Mouse (Mus musculus) neural tube, embryonic 12.5 days (tissue): ENCODE results near the gene Pla2g2c. TPM values are rescaled to one million over a fixed set of nuclear protein-coding genes. Genes with fewer than 3 reads are reported as not detected.

Source experiments
- ATAC-seq: fragments of 200-750 bp; cut with Nextera tagmentation; 2 replicates; pipeline ENCODE4 v1.8.0; 2017; ENCODE audit warnings: low read depth, mild to moderate bottlenecking, moderate TSS enrichment, moderate library complexity; ENCODE audit not compliant: low FRiP score
- H3K27ac ChIP-seq: fragments of 300-500 bp; sonication (generic); 2 replicates; pipeline ENCODE4 v1.5.1; 2016
- H3K27me3 ChIP-seq: fragments of 300-500 bp; sonication (generic); replicated peaks from 2 replicates; pipeline ENCODE4 v1.6.1; 2016; ENCODE audit warnings: mild to moderate bottlenecking
- H3K36me3 ChIP-seq: fragments of 300-500 bp; sonication (generic); 2 replicates; pipeline ENCODE4 v1.6.1; 2016; ENCODE audit warnings: mild to moderate bottlenecking
- H3K4me1 ChIP-seq: fragments of 300-500 bp; sonication (generic); 2 replicates; pipeline ENCODE4 v1.6.1; 2016
- H3K4me2 ChIP-seq: fragments of 300-500 bp; sonication (generic); replicated peaks from 2 replicates; pipeline ENCODE4 v1.6.1; 2016; ENCODE audit warnings: mild to moderate bottlenecking
- H3K4me3 ChIP-seq: fragments of 300-500 bp; sonication (generic); 2 replicates; pipeline ENCODE4 v1.5.1; 2016
- H3K9ac ChIP-seq: fragments of 300-500 bp; sonication (generic); 2 replicates; pipeline ENCODE4 v1.6.1; 2016; ENCODE audit warnings: mild to moderate bottlenecking
- H3K9me3 ChIP-seq: fragments of 300-500 bp; sonication (generic); 2 replicates; pipeline ENCODE4 v1.6.1; 2016; ENCODE audit warnings: mild to moderate bottlenecking
- WGBS: fragments of 180-500 bp; shearing (Covaris S2); methylation state at CpG from one replicate; pipeline ENCODE4 v1.1.7; 2016; 5-methylcytosine and 5-hydroxymethylcytosine counted together
- polyA plus RNA-seq: library from polyadenylated mRNA; unstranded; fragments of >200 nt; fragmentation: Nextera tagmentation; extraction: Ambion mirVana; gene quantifications from 2 replicates; pipeline ENCODE4 v1.2.1, GENCODE M21; 2016

The Pla2g2c gene
- polyA plus RNA-seq = 0.57 and 0.61 TPM in 2 replicates

- Histone ChIP-seq H3K9ac (peak within 1 kb of the TSS; percentile 43), H3K4me2 (peak within 1 kb of the TSS; percentile 61), H3K4me1 (peaks cover 16% of the 10 kb centered on the region), H3K27ac (no peak within 1 kb of the TSS), H3K9me3 (no peaks in the 10 kb centered on the region), H3K27me3 (no peaks in the 10 kb centered on the region), H3K4me3 (peak within 1 kb of the TSS; percentile 31), H3K36me3 (no peaks in the 10 kb centered on the region)
- ATAC-seq = no peak; the same call in 1 of the 2 replicates
- 56% methylated on average over 18 of the region's 18 CpGs for WGBS
These were observed at the start of gene Pla2g2c for GRCm38 (mm10) chr4:138724354-138725126. Pla2g2c (plus strand) TSS chr4:138724792.

GRCm38 (mm10) chr4:138676480-138676879 lies 48.1 kb upstream of the Pla2g2c start:
- no peak for ATAC-seq
- Histone ChIP-seq H3K9me3 (no peaks in the 10 kb centered on the region), H3K9ac (no peak overlapping the region), H3K27ac (no peak overlapping the region), H3K4me3 (no peak overlapping the region), H3K27me3 (peaks cover 23% of the 10 kb centered on the region), H3K36me3 (no peaks in the 10 kb centered on the region), H3K4me1 (peaks cover 4% of the 10 kb centered on the region; the same call in 1 of the 2 replicates), H3K4me2 (no peak overlapping the region)
- WGBS = 15% methylated on average over 16 of the region's 16 CpGs

DNA sequence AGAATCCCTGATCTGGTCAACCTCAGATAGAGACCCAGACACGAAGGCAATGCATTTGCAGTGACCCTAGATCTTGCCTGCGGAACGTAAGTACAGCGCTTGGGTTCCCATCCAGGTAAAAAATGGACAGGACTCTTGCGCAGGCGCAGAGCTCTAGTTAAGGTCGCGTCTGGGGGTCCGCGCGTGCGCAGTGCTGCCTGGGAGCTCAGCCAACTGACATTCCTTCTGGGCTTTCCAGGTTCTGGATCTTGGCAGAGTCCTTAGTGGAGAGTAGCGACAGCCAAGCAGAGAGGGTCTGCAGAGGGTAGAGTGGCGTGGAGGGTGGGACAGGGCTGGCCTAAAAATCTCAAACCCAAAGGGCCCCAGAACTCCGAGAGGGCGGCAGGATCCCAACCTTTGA lies 47.0 kb upstream of the Pla2g2c start:
- Histone ChIP-seq H3K4me3 (no peak overlapping the region), H3K27ac (no peak overlapping the region; the same call in 1 of the 2 replicates), H3K9ac (no peak overlapping the region), H3K4me2 (peak overlapping the region; percentile 49), H3K27me3 (peaks cover 23% of the 10 kb centered on the region), H3K36me3 (no peaks in the 10 kb centered on the region), H3K9me3 (no peaks in the 10 kb centered on the region), H3K4me1 (peaks cover 7% of the 10 kb centered on the region; the same call in 1 of the 2 replicates)
- 19% methylated on average over 16 of the region's 16 CpGs for WGBS
- no peak for ATAC-seq

DNA sequence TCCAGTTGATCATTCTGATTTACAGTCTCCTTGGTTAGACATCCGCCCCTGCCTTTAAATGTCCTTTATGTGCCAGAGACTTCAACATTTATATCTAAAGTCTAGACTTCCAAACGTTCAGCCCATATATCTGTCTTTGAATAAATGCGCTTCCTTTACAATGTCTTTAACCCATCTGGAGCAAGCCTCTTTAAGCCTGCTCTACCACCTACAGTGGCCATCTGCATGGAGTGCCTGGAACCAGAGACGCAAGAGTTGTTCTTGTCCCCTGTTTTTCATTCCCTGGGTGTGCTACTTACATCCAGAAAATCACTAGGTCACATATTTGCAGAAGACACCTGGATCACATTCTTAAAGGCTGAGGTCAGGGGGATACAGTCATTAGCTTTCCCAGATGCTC lies 44.5 kb upstream of the Pla2g2c start:
- no peaks in the 10 kb centered on the region for H3K9me3 ChIP-seq
- no peak overlapping the region for H3K9ac ChIP-seq
- ATAC-seq = no peak
- no peak overlapping the region for H3K27ac ChIP-seq
- no peak overlapping the region for H3K4me2 ChIP-seq
- H3K36me3 ChIP-seq = no peaks in the 10 kb centered on the region
- H3K27me3 ChIP-seq = peaks cover 11% of the 10 kb centered on the region; the same call in 1 of the 2 replicates
- H3K4me1 ChIP-seq = peaks cover 21% of the 10 kb centered on the region
- no peak overlapping the region for H3K4me3 ChIP-seq
- WGBS = 70% methylated on average over 4 of the region's 4 CpGs

DNA sequence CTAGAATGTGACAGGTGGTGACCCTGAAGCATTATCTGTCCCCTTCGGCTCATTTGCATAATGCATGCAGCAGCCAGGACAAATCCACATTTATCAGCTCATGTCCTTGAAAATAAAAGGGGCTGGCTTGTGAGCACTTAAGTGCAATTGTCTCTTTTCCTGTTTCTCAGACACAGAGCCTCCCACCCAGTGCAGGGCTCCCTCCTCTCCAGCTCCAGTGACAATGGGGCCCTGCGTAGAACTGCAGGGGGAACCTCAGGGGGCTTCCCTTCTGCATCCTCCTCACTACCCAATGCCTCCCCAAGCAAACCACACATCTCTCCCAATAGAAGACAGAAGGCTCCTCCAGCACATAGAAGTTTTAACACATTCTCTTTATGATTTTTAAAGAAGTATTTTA lies 41.8 kb upstream of the Pla2g2c start:
- Histone ChIP-seq H3K4me3 (no peak overlapping the region), H3K4me1 (peaks cover 17% of the 10 kb centered on the region), H3K27me3 (0 out of 2 replicates have a peak, but pooled peaks cover 8% of the 10 kb centered on the region), H3K36me3 (no peaks in the 10 kb centered on the region), H3K9ac (no peak overlapping the region), H3K27ac (peak overlapping the region; percentile 37; the same call in 1 of the 2 replicates), H3K9me3 (no peaks in the 10 kb centered on the region), H3K4me2 (no peak overlapping the region)
- ATAC-seq = no peak
- WGBS = 31% methylated on average over 2 of the region's 2 CpGs

GRCm38 (mm10) chr4:138685813-138686212 lies 38.8 kb upstream of the Pla2g2c start:
- Histone ChIP-seq H3K27me3 (peaks cover 13% of the 10 kb centered on the region), H3K4me3 (no peak overlapping the region), H3K4me1 (peaks cover 38% of the 10 kb centered on the region), H3K4me2 (no peak overlapping the region), H3K36me3 (no peaks in the 10 kb centered on the region), H3K9ac (no peak overlapping the region), H3K27ac (no peak overlapping the region), H3K9me3 (no peaks in the 10 kb centered on the region)
- ATAC-seq = no peak
- 90% methylated on average over 6 of the region's 6 CpGs for WGBS

DNA sequence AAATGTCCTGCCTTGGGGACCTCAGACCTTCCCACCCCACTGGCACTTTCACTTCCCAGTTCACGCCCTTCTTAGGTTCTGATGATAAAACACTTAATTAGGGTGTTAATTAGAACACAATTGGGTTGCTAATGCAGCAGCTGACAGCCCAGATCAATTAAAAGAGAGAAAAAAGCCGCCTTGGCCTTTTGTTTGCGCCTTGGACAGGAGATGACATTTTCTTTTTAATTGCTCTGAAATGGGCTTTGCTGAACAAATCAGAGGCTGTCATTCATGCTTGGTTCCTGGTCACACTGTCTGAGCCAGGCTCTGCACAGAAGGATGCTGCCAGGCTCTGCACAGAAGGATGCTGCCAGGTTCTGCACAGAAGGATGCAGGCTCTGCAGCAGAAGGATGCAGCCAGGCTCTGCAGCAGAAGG lies 35.5 kb upstream of the Pla2g2c start:
- Histone ChIP-seq H3K4me2 (no peak overlapping the region), H3K27ac (no peak overlapping the region), H3K4me3 (no peak overlapping the region), H3K4me1 (peaks cover 50% of the 10 kb centered on the region), H3K9ac (no peak overlapping the region), H3K9me3 (no peaks in the 10 kb centered on the region), H3K36me3 (no peaks in the 10 kb centered on the region), H3K27me3 (peaks cover 29% of the 10 kb centered on the region)
- WGBS = 5% methylated on average over 3 of the region's 3 CpGs
- ATAC-seq = no peak

- Histone ChIP-seq H3K4me2 (0 out of 2 replicates have a peak overlapping the region, but pooled peaks have one; percentile 9), H3K4me3 (no peak overlapping the region; the same call in 1 of the 2 replicates), H3K4me1 (peaks cover 51% of the 10 kb centered on the region), H3K27me3 (peaks cover 29% of the 10 kb centered on the region), H3K9ac (no peak overlapping the region), H3K9me3 (no peaks in the 10 kb centered on the region), H3K27ac (no peak overlapping the region), H3K36me3 (no peaks in the 10 kb centered on the region)
- 1% methylated on average over 4 of the region's 4 CpGs for WGBS
- ATAC-seq = no peak
These were observed 34.0 kb upstream of the Pla2g2c start for GRCm38 (mm10) chr4:138690561-138690960.

DNA sequence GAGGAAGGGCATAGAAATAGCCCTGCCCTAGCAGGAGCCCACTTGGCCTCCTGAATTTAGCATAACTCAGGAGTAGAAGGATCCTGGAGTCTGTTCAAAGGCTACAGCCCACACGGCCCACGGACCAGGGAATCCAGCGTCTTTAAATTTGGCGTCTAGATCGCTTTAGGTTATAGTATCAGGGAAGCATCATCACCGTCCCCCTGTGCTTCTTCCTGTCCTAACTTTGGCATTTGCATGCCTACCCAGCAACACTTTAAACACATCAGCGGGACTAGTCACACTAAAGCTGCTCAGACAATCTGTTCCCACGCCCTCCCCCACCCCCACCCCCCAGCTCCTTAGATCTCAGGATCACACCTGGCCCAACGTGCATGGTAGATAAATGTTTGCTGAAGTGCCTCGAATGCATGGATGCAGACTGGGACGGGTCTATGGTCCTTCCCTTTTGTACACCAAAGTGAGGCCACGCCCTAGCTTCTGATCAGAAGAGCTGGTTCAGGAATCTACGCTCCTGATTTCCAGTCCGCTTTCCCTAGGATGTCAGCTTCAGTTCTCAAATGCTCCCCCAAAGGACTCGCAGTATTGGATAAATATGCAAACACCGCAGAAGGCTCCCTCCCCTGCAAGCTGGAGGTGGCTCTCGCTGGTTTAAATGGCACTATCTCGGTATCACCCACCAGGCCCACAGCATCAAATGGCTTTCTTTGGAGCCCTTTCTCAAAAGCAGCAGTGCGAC lies 33.0 kb upstream of the Pla2g2c start:
- Histone ChIP-seq H3K4me3 (no peak overlapping the region), H3K4me1 (peaks cover 55% of the 10 kb centered on the region), H3K4me2 (no peak overlapping the region), H3K27ac (no peak overlapping the region), H3K36me3 (no peaks in the 10 kb centered on the region), H3K9me3 (no peaks in the 10 kb centered on the region), H3K27me3 (peaks cover 24% of the 10 kb centered on the region), H3K9ac (no peak overlapping the region)
- no peak for ATAC-seq
- WGBS = 8% methylated on average over 19 of the region's 19 CpGs

DNA sequence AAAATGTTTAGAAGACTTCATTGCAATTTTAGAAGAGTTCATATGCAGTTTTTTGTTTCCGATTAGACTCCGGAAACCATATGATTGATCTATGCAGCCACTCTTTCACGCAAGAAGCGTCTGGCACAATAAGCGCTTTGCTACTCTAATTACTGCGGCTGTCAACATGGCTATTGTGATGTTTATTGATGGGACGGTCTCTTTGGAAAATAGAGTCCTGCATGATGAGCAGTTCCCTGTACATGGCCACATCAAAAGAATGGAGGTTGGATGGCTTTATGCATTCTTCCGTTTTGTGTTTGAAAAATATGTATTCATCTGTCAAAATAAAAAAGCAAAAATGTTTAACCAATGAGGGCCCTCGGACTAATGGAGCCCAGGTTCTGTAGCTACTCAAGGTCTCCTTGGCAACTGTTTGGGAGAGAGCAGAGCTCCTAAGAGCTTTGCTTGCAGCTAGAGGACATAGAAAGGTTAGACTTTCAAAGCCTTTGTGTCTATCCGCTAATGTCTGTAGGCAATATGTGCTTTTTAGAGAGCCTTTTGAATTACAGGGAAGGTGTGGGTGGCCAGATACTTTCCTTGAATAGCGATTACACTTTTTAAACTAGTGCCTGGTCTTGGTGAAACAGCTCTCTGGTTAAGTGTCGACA lies 31.4 kb upstream of the Pla2g2c start:
- H3K4me3 ChIP-seq = no peak overlapping the region
- no peak for ATAC-seq
- no peak overlapping the region for H3K9ac ChIP-seq
- no peaks in the 10 kb centered on the region for H3K9me3 ChIP-seq
- no peaks in the 10 kb centered on the region for H3K36me3 ChIP-seq
- H3K27ac ChIP-seq = no peak overlapping the region
- H3K4me1 ChIP-seq = peaks cover 64% of the 10 kb centered on the region
- H3K4me2 ChIP-seq = peak overlapping the region; percentile 21; the same call in 1 of the 2 replicates
- peaks cover 24% of the 10 kb centered on the region for H3K27me3 ChIP-seq
- 13% methylated on average over 12 of the region's 12 CpGs for WGBS

GRCm38 (mm10) chr4:138696720-138697119 lies 27.9 kb upstream of the Pla2g2c start:
- Histone ChIP-seq H3K27ac (no peak overlapping the region), H3K36me3 (no peaks in the 10 kb centered on the region), H3K27me3 (peaks cover 7% of the 10 kb centered on the region; the same call in 1 of the 2 replicates), H3K4me1 (peaks cover 34% of the 10 kb centered on the region), H3K4me2 (no peak overlapping the region), H3K4me3 (no peak overlapping the region), H3K9ac (no peak overlapping the region), H3K9me3 (no peaks in the 10 kb centered on the region)
- ATAC-seq = no peak
- WGBS = 9% methylated on average over 7 of the region's 7 CpGs
